Mouse (Mus musculus) forebrain, embryonic 14.5 days (tissue): ENCODE measurements at regions not wholly inside any gene's neighbourhood (a gene's known extent, or its start where the extent isn't known, plus 50 kb on each side); places are given as distances from the start of the nearest gene placed in this dataset.

Experiments
- ATAC-seq: fragments of 200-750 bp; cut with Nextera tagmentation; 2 replicates; pipeline ENCODE4 v1.8.0; 2017; ENCODE audit warnings: mild to moderate bottlenecking, moderate library complexity
- DNase-seq: peaks from one replicate; pipeline ENCODE4 v3.0.0-alpha.2; 2015; ENCODE audit warnings: low spot score
- H3K27ac ChIP-seq: fragments of 300-500 bp; sonication (generic); 2 replicates; pipeline ENCODE4 v1.5.1; 2014; ENCODE audit warnings: low read depth, mild to moderate bottlenecking, control low read depth, low read length, moderate library complexity
- H3K27me3 ChIP-seq: fragments of 300-500 bp; sonication (generic); replicated peaks from 2 replicates; pipeline ENCODE4 v1.6.1; 2014; ENCODE audit warnings: low read length, control low read depth, mixed read lengths; ENCODE audit not compliant: control insufficient read depth, insufficient read depth
- H3K36me3 ChIP-seq: fragments of 300-500 bp; sonication (generic); 2 replicates; pipeline ENCODE4 v1.6.1; 2014; ENCODE audit warnings: low read length, control low read depth; ENCODE audit not compliant: control insufficient read depth, insufficient read depth
- H3K4me1 ChIP-seq: fragments of 300-500 bp; sonication (generic); 2 replicates; pipeline ENCODE4 v1.6.1; 2014; ENCODE audit warnings: antibody characterized with exemption, low read length, control low read depth; ENCODE audit not compliant: control insufficient read depth, insufficient read depth
- H3K4me2 ChIP-seq: fragments of 300-500 bp; sonication (generic); 2 replicates; pipeline ENCODE4 v1.6.1; 2014; ENCODE audit warnings: mild to moderate bottlenecking, control low read depth, low read length
- H3K4me3 ChIP-seq: fragments of 300-500 bp; sonication (generic); 2 replicates; pipeline ENCODE4 v1.5.1; 2014; ENCODE audit warnings: low read depth, low read length, control low read depth
- H3K9ac ChIP-seq: fragments of 300-500 bp; sonication (generic); 2 replicates; pipeline ENCODE4 v1.6.1; 2014; ENCODE audit warnings: mild to moderate bottlenecking, low read length, control low read depth, moderate library complexity
- H3K9me3 ChIP-seq: fragments of 300-500 bp; sonication (generic); replicated peaks from 2 replicates; pipeline ENCODE4 v1.6.1; 2016; ENCODE audit warnings: low read length, control low read depth, mixed read lengths; ENCODE audit not compliant: control insufficient read depth
- WGBS: fragments of 180-500 bp; shearing (Covaris S2); extraction: QIAGEN DNeasy Blood & Tissue Kit; methylation state at CpG from one replicate; pipeline ENCODE4 v1.1.7; 2014; 5-methylcytosine and 5-hydroxymethylcytosine counted together

DNA sequence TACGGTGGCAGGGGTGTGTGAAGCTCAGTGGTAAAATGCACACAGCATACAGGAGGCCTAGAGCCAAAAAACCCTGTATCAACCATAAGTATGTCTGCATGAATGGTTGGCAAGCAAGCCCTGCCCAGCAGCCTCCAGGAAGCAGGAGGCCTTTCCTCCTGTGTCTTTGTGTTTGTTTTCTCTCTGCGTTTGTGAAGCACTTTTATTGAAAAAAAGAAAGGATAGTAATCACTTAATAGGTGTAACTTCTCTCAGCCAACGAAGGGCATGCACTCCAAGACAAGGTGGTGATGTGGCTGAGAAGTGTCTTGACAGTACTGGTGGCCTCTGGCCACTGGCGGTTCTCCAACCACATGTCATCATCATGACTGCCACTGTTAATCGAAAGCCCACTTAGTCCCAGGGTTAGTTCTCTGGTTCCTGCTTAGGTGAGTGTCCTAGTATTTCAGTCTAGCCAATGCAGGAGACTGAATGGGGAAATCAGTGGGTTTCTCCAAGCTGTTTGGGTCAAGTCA lies 66.5 kb upstream of the Polg start:
- 31% methylated on average over 5 of the region's 5 CpGs for WGBS
- H3K36me3 ChIP-seq, result peaks cover 54% of the 10 kb centered on the region

DNA sequence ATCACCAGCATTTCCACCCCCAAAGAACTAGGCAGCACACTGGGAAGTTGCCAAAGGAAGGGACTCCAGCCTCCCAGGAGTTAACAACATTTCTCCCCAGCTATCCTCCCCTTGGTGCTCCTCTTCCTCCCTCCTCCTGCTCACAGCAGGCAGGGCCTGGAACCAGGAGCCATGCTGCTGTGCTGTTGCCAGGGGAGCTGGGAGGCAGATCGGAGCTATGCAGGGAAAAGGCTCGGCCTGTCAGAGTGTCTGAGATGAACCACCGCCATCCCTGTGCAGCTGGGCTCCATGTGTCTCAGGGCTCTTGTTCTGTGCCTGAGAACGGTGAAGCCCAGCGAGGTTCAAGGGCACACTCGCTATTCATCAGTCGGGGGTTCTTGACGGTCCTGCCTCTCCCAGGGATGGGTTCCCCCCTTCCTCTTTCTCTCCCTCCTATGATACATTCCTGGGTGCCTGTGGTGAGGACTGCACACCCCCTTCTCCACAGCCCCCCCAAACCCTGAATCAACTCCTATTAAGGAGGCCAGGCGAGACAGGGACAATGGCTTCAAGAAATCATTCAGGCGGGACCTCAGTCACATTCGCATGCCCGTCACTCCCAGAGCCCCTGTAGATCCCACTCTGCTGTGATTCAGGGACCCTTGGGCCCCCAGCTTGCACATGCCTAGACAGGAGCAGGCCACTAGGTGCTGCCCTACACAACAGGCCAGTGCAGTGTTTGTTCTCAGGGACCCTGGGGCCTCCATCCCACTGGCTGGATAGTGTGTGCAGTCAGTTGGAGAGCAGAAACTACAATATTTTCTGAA lies 65.6 kb upstream of the Polg start:
- peak overlapping the region; percentile 100 for H3K27ac ChIP-seq
- H3K27me3 ChIP-seq, result no peaks in the 10 kb centered on the region
- no peak overlapping the region for H3K4me2 ChIP-seq
- H3K36me3 ChIP-seq, result peaks cover 63% of the 10 kb centered on the region
- peaks cover 60% of the 10 kb centered on the region for H3K4me1 ChIP-seq
- no peak overlapping the region for H3K4me3 ChIP-seq
- peak; percentile 4; the same call in 1 of the 2 replicates for ATAC-seq
- DNase-seq, result peak; percentile 81
- no peaks in the 10 kb centered on the region for H3K9me3 ChIP-seq
- H3K9ac ChIP-seq, result peak overlapping the region; percentile 50
- whole genome bisulfite sequencing, result 2% methylated on average over 12 of the region's 12 CpGs

More for the DNA sequence above, 66.5 kb upstream of the Polg start:
- ATAC-seq (no peak), DNase-seq (peak; percentile 56)
- Histone ChIP-seq H3K27ac (peak overlapping the region; percentile 100), H3K9ac (peak overlapping the region; percentile 33), H3K4me3 (no peak overlapping the region), H3K4me1 (peaks cover 56% of the 10 kb centered on the region), H3K4me2 (no peak overlapping the region), H3K9me3 (no peaks in the 10 kb centered on the region), H3K27me3 (no peaks in the 10 kb centered on the region)

DNA sequence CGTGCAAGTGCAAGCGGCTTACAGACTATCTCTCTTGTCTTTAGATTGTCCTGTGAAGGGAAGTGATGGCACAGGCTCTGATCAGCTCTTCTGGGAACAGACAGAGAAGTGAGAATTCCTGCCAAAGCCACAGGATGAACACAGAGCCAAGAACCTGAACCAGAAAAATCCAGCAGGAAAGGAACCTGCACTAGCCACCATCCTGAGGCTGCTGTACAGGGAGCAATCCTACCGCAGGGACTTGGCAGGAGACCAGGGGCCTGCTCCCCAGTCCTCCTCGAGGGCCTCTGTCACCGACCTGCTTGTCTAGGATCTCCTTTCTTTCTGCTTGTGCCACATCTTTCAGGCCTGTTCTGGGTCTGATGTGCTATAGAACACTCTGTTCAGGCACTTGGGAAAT lies 65.0 kb upstream of the Polg start:
- H3K4me3 ChIP-seq, result no peak overlapping the region
- no peak overlapping the region for H3K4me2 ChIP-seq
- 10% methylated on average over 5 of the region's 5 CpGs for WGBS
- peaks cover 69% of the 10 kb centered on the region for H3K36me3 ChIP-seq
- peaks cover 66% of the 10 kb centered on the region for H3K4me1 ChIP-seq
- DNase-seq (peak; percentile 67), ATAC-seq (no peak)
- H3K9ac ChIP-seq, result peak overlapping the region; percentile 50; the same call in 1 of the 2 replicates
- H3K27me3 ChIP-seq, result no peaks in the 10 kb centered on the region
- H3K27ac ChIP-seq, result peak overlapping the region; percentile 100
- no peaks in the 10 kb centered on the region for H3K9me3 ChIP-seq

DNA sequence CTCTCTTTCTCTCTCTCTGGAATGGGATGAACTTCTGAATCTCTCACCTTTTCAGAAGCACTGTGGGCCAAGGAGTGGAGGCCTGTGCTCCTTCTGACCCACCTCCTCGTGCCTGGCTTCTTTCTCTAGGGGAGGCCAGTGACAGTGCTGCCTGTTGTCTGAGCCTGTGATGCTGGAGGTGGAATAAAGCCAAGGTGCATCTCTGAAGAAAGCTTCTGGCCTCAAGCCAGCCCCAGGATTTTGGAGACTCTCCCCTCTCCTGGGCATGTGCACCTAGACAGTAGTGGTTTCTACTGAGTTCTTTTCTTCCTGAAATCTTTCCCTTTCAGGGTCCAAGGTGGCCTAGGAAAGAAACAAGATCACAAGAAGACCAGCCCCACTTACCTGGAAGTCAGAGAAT lies 63.3 kb upstream of the Polg start:
- Histone ChIP-seq H3K27ac (peak overlapping the region; percentile 100), H3K36me3 (peaks cover 81% of the 10 kb centered on the region), H3K9me3 (no peaks in the 10 kb centered on the region), H3K27me3 (no peaks in the 10 kb centered on the region), H3K4me1 (peaks cover 75% of the 10 kb centered on the region), H3K4me3 (no peak overlapping the region), H3K4me2 (no peak overlapping the region), H3K9ac (no peak overlapping the region)
- ATAC-seq, result no peak
- peak; percentile 26 for DNase-seq
- 0% methylated on average over 1 of the region's 1 CpGs for WGBS

DNA sequence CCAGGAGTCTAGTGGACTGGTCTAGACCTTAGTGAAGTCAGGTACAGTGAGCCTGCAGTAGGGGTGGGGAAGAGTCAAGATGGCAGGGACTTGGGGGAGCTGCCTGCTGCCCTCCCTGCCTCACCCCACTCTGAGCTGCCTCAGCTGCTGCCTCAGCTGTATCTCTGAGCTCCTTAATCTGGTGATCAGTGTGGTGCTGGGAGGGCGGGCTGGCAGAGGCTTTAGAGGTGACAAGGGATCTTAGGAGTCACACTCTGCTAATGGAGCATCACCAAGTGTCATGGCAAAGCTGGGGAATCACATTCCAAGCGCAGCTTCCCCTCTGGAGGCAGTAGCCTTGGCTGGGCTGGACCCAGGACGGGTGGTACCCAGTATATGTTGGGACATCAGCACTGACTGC lies 61.8 kb upstream of the Polg start:
- DNase-seq (no peak), ATAC-seq (no peak)
- Histone ChIP-seq H3K9me3 (no peaks in the 10 kb centered on the region), H3K27me3 (no peaks in the 10 kb centered on the region), H3K4me1 (peaks cover 74% of the 10 kb centered on the region), H3K9ac (no peak overlapping the region), H3K36me3 (peaks cover 91% of the 10 kb centered on the region), H3K27ac (peak overlapping the region; percentile 100), H3K4me2 (no peak overlapping the region), H3K4me3 (no peak overlapping the region)
- WGBS, result 42% methylated on average over 3 of the region's 3 CpGs

DNA sequence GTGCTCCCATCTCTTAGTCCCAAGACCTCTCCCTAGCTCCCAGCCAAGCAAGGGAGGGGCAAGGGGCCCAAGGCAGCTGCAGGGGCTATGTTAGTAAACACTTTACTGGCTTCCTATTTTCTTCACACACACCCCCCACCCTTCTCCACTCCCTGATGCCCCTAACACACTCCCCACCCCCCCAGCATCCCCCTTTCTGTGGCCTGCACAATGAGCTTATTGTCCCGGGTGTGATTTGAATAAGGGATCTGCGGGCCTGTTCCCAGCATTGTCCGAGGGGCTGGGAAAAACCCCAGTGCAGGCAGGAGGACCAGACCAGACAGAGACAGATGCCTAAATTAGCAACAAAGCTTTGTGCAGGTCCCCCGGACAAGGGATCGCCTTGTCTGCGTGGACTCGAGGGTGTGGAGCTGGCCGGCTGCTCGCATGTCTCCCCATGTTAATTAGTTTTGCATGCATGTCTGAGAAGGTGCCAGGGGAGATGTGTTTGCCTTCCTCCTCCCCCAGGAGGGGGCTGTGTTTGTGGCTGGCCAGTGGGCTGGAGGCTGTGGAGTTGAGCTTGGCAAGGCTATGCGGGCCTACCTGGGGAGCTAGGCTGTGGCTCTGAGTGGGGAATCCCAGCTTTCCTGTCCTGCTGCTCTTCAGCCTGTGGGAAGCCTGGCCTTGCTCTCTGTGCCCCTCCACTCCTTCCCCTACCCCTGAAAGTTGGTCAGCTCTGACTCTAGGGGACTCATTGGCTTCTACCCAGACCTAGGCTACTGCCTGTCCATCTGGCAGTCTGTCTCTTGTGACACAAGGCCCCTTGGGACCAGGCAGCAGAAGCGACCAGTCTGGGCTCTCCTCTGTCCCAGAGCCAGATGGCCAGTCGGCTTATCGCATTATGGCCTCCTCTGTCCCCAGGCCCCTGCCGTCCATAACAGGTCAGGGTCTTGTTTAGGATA lies 59.8 kb upstream of the Polg start:
- H3K4me1 ChIP-seq, result peaks cover 72% of the 10 kb centered on the region
- peak overlapping the region; percentile 60 for H3K9ac ChIP-seq
- H3K4me2 ChIP-seq, result peak overlapping the region; percentile 23; the same call in 1 of the 2 replicates
- DNase-seq (peak; percentile 91), ATAC-seq (peak; percentile 82)
- H3K4me3 ChIP-seq, result no peak overlapping the region
- no peaks in the 10 kb centered on the region for H3K27me3 ChIP-seq
- peak overlapping the region; percentile 100 for H3K27ac ChIP-seq
- peaks cover 86% of the 10 kb centered on the region for H3K36me3 ChIP-seq
- no peaks in the 10 kb centered on the region for H3K9me3 ChIP-seq
- WGBS, result 9% methylated on average over 14 of the region's 14 CpGs

DNA sequence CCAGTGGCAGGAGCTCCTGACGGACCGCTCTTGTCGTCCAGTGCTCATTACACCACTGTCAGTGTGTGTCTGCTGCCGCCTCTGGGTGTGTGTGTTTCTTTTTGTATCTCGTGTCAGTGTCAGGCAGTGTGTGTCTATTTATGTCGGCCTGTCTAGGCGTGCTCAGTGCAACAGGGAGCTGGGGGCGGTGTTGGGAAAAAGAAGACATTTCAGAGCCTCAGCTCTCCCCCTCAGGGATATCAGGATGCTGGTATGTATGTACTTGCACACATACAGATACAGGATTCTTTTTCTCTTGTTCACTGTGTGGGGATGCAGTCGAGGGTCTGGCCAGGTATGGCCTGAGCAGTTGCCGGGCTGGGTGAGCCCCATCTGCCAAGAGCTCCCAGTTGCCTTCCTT lies 58.8 kb upstream of the Polg start:
- DNase-seq, result no peak
- no peaks in the 10 kb centered on the region for H3K27me3 ChIP-seq
- H3K4me2 ChIP-seq, result peak overlapping the region; percentile 16; the same call in 1 of the 2 replicates
- WGBS, result 15% methylated on average over 10 of the region's 10 CpGs
- no peak overlapping the region for H3K4me3 ChIP-seq
- H3K27ac ChIP-seq, result peak overlapping the region; percentile 100
- H3K36me3 ChIP-seq, result peaks cover 76% of the 10 kb centered on the region
- peaks cover 74% of the 10 kb centered on the region for H3K4me1 ChIP-seq
- peak overlapping the region; percentile 60 for H3K9ac ChIP-seq
- no peak; the same call in 1 of the 2 replicates for ATAC-seq
- no peaks in the 10 kb centered on the region for H3K9me3 ChIP-seq

DNA sequence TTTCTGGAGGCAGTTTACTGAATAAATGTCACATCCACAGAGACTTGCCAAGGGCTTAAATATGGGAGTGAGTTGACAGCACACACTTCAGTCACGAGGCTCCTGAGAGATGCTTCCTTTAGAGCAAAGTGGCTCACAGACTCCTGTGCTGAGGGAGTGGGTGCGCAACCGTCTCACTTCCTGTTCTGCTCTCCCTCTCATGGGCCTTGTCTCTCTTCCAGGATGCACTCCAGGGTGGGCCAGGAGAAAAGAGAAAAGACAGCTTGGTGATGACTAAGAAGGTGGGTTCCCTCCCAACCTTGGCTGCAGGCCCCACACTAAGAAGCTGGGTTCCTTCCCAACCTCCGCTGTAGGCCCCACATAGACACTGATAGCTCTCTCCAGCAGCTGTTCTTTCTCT lies 57.5 kb upstream of the Polg start:
- H3K9me3 ChIP-seq, result no peaks in the 10 kb centered on the region
- peak overlapping the region; percentile 100 for H3K27ac ChIP-seq
- H3K27me3 ChIP-seq, result no peaks in the 10 kb centered on the region
- H3K4me2 ChIP-seq, result no peak overlapping the region; the same call in 1 of the 2 replicates
- 43% methylated on average over 4 of the region's 4 CpGs for WGBS
- no peak for ATAC-seq
- peak overlapping the region; percentile 9 for H3K9ac ChIP-seq
- peaks cover 83% of the 10 kb centered on the region for H3K4me1 ChIP-seq
- DNase-seq, result no peak
- H3K4me3 ChIP-seq, result no peak overlapping the region
- peaks cover 67% of the 10 kb centered on the region for H3K36me3 ChIP-seq
